Mouse (Mus musculus): ENCODE data around the gene Arpp21.

DNA sequence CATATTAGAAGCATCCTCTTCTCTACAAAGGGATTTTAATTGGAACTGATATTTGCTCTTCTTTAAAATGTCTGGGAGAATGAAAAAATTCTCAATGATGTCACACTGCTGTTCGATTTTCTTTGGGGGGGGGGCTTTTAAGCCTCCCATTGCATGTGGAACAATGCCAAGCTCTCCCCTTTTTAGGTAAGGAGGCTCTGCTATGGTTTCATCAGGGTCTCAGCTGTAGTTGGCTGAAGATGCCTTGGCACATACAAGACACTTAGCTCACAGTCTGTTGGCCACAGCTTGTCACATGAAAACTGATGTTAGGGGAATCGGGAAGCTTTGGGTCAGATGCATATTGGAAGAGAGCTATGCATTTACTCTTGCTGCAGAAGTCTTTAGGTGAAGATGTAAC lies 20.2 kb upstream of the Arpp21 start:
- TF ChIP-seq CTCF (IDR thresholded peaks at IDR 0.05; ENCODE audit: low read depth, low read length), result no peak
- no peak for TF ChIP-seq POLR2A (IDR thresholded peaks at IDR 0.05; ENCODE audit: extremely low read depth, insufficient read depth, low read length)

All from liver, adult 2 months (tissue).